Mouse (Mus musculus): ENCODE measurements around the gene AC131692.1. TPM values are rescaled to one million over a fixed set of nuclear protein-coding genes. Genes with fewer than 3 reads are reported as not detected.
A peak's percentile ranks its signal among the peaks of the same experiment; 100 is the strongest.

The AC131692.1 gene
- 5.9 and 6.3 TPM in 2 replicates for polyA plus RNA-seq (2011; ENCODE audit: insufficient read depth, insufficient read length, low read depth, missing spikeins)

DNA sequence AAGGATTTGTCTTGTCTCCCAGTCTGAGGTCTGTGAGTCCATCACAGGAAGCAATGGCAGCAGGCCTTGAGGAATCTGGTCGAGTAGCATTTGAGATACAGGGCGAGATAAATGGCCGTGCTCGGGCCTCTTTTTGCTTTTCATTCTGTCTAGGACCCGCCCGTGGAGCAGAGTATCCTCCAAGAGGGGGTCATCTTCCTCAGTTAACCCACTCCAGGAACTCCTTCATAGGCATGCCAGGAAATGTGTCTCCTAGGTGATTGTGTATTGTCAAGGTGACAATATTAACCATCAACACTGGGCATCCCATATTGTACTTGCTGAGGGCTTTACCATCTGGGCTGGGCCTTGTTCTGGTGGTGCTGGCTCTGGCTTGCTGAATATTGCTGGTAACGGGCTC, at the start of gene AC131692.1:
TSS of gene AC131692.1 (plus strand) at position 301 of the 400 bp plus-strand sequence.
- Histone ChIP-seq H3K27me3 (ENCODE audit: control insufficient read depth, insufficient read depth, low read length, poor library complexity, severe bottlenecking) (no peaks in the 10 kb centered on the region), H3K27ac (ENCODE audit: insufficient read depth, low read length) (no peak within 1 kb of the TSS), H3K4me1 (ENCODE audit: control insufficient read depth, insufficient read depth, low read length) (no peaks in the 10 kb centered on the region), H3K9me3 (replicated peaks; ENCODE audit: control insufficient read depth, insufficient read depth, low read length, poor library complexity, severe bottlenecking) (no peaks in the 10 kb centered on the region), H3K9ac (ENCODE audit: low read depth, poor library complexity, severe bottlenecking) (no peak within 1 kb of the TSS), H3K36me3 (ENCODE audit: control insufficient read depth, insufficient read depth, low read length, poor library complexity, severe bottlenecking) (peaks cover 59% of the 10 kb centered on the region), H3K4me3 (ENCODE audit: low read depth, low read length) (no peak within 1 kb of the TSS)
- TF ChIP-seq POLR2A (IDR thresholded peaks at IDR 0.05; ENCODE audit: insufficient read depth, low read length): no peak
- TF ChIP-seq EP300 (IDR thresholded peaks at IDR 0.05; ENCODE audit: insufficient read depth, low read depth, low read length): no peak

GRCm38 (mm10) chr19:6045366-6046293, 48.6 kb upstream of the AC131692.1 start:
- peak overlapping the region; percentile 66; the same call in 1 of the 2 replicates for H3K27ac ChIP-seq (ENCODE audit: insufficient read depth, low read length)
- no peak for TF ChIP-seq EP300 (IDR thresholded peaks at IDR 0.05; ENCODE audit: insufficient read depth, low read depth, low read length)
- TF ChIP-seq POLR2A (IDR thresholded peaks at IDR 0.05; ENCODE audit: insufficient read depth, low read length): no peak
- TF ChIP-seq CTCF (IDR thresholded peaks at IDR 0.05; ENCODE audit: low read depth, low read length): no peak
- H3K4me3 ChIP-seq (ENCODE audit: low read depth, low read length): peak overlapping the region; percentile 90
- peaks cover 22% of the 10 kb centered on the region for H3K36me3 ChIP-seq (ENCODE audit: control insufficient read depth, insufficient read depth, low read length, poor library complexity, severe bottlenecking)
- H3K4me1 ChIP-seq (ENCODE audit: control insufficient read depth, insufficient read depth, low read length): no peaks in the 10 kb centered on the region
- peak overlapping the region; percentile 92 for H3K9ac ChIP-seq (ENCODE audit: low read depth, poor library complexity, severe bottlenecking)
- no peaks in the 10 kb centered on the region for H3K27me3 ChIP-seq (ENCODE audit: control insufficient read depth, insufficient read depth, low read length, poor library complexity, severe bottlenecking)
- no peaks in the 10 kb centered on the region for H3K9me3 ChIP-seq (replicated peaks; ENCODE audit: control insufficient read depth, insufficient read depth, low read length, poor library complexity, severe bottlenecking)

DNA sequence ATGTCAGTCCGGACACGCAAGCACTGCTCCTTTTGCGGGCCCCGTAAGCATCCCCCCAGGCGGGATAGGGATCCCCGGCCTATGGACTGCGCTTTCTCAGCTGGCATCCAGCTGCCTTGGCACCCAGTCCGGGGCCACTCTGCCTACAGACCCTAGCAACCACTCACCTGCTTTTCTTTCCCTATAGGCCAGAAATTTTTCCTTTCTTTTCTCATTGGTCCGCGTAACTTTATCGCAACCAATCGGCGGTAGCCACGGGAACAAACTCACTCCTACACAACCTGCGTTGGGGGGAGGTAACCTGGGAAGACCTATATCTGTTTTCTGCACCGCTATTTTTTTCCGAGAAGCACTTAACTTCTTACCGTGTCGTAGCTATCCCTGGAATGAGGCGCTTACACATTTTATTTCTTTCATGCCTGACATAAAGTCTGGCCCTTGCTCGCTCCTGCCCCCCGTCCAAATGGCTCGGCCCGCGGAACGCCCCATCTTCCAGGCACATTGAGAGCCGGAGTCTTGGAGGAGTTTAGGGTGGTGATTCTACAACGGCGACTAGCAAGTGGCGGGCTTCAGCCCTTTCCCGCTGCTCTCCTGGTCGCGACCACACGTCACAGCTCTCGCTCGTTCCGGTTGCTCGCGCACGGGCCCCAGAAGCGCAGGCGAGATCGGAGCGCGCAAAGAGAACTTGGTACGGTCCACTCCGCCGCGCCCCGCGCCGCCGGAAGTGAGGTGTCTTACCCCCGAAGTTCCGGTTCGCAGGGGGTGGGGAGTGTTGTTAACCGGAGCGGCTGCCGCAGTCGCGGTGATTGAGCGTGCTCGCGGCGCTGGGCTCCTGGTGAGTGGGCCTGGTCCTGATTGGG, 47.7 kb upstream of the AC131692.1 start, which contains the start of gene Syvn1:
TSS of gene Syvn1 (plus strand) at position 283 of the 860 bp plus-strand sequence.
- H3K27me3 ChIP-seq (ENCODE audit: control insufficient read depth, insufficient read depth, low read length, poor library complexity, severe bottlenecking): no peaks in the 10 kb centered on the region
- no peaks in the 10 kb centered on the region for H3K9me3 ChIP-seq (replicated peaks; ENCODE audit: control insufficient read depth, insufficient read depth, low read length, poor library complexity, severe bottlenecking)
- H3K4me1 ChIP-seq (ENCODE audit: control insufficient read depth, insufficient read depth, low read length): no peaks in the 10 kb centered on the region
- peak within 1 kb of the TSS; percentile 66 for H3K27ac ChIP-seq (ENCODE audit: insufficient read depth, low read length)
- H3K4me3 ChIP-seq (ENCODE audit: low read depth, low read length): peak within 1 kb of the TSS; percentile 95
- H3K36me3 ChIP-seq (ENCODE audit: control insufficient read depth, insufficient read depth, low read length, poor library complexity, severe bottlenecking): peaks cover 26% of the 10 kb centered on the region
- TF ChIP-seq CTCF (IDR thresholded peaks at IDR 0.05; ENCODE audit: low read depth, low read length) (no peak), POLR2A (IDR thresholded peaks at IDR 0.05; ENCODE audit: insufficient read depth, low read length) (peak; percentile 58), EP300 (IDR thresholded peaks at IDR 0.05; ENCODE audit: insufficient read depth, low read depth, low read length) (0 out of 2 replicates have a peak, but pooled peaks have one; percentile 19)
- peak within 1 kb of the TSS; percentile 92 for H3K9ac ChIP-seq (ENCODE audit: low read depth, poor library complexity, severe bottlenecking)

GRCm38 (mm10) chr19:6047154-6047898, 46.9 kb upstream of the AC131692.1 start:
- H3K9ac ChIP-seq (ENCODE audit: low read depth, poor library complexity, severe bottlenecking): peak overlapping the region; percentile 92
- H3K4me3 ChIP-seq (ENCODE audit: low read depth, low read length): peak overlapping the region; percentile 95
- H3K36me3 ChIP-seq (ENCODE audit: control insufficient read depth, insufficient read depth, low read length, poor library complexity, severe bottlenecking): peaks cover 32% of the 10 kb centered on the region
- H3K27me3 ChIP-seq (ENCODE audit: control insufficient read depth, insufficient read depth, low read length, poor library complexity, severe bottlenecking): no peaks in the 10 kb centered on the region
- TF ChIP-seq POLR2A (IDR thresholded peaks at IDR 0.05; ENCODE audit: insufficient read depth, low read length): no peak
- no peak for TF ChIP-seq CTCF (IDR thresholded peaks at IDR 0.05; ENCODE audit: low read depth, low read length)
- no peak for TF ChIP-seq EP300 (IDR thresholded peaks at IDR 0.05; ENCODE audit: insufficient read depth, low read depth, low read length)
- no peaks in the 10 kb centered on the region for H3K4me1 ChIP-seq (ENCODE audit: control insufficient read depth, insufficient read depth, low read length)
- no peaks in the 10 kb centered on the region for H3K9me3 ChIP-seq (replicated peaks; ENCODE audit: control insufficient read depth, insufficient read depth, low read length, poor library complexity, severe bottlenecking)
- no peak overlapping the region for H3K27ac ChIP-seq (ENCODE audit: insufficient read depth, low read length)

DNA sequence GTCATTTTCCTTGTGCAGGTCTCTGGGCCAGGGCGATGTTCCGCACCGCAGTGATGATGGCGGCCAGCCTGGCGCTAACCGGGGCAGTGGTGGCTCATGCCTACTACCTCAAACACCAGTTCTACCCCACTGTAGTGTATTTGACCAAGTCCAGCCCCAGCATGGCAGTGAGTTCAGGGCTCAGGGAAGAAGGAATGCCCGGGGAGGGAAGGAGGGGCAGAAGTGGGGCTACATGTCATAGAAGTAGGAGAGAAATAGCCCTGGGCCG, 46.4 kb upstream of the AC131692.1 start:
- TF ChIP-seq POLR2A (IDR thresholded peaks at IDR 0.05; ENCODE audit: insufficient read depth, low read length) (no peak), EP300 (IDR thresholded peaks at IDR 0.05; ENCODE audit: insufficient read depth, low read depth, low read length) (no peak), CTCF (IDR thresholded peaks at IDR 0.05; ENCODE audit: low read depth, low read length) (no peak)
- Histone ChIP-seq H3K4me3 (ENCODE audit: low read depth, low read length) (peak overlapping the region; percentile 95; the same call in 1 of the 2 replicates), H3K9ac (ENCODE audit: low read depth, poor library complexity, severe bottlenecking) (peak overlapping the region; percentile 92; the same call in 1 of the 2 replicates), H3K27me3 (ENCODE audit: control insufficient read depth, insufficient read depth, low read length, poor library complexity, severe bottlenecking) (no peaks in the 10 kb centered on the region), H3K27ac (ENCODE audit: insufficient read depth, low read length) (no peak overlapping the region), H3K4me1 (ENCODE audit: control insufficient read depth, insufficient read depth, low read length) (no peaks in the 10 kb centered on the region), H3K9me3 (replicated peaks; ENCODE audit: control insufficient read depth, insufficient read depth, low read length, poor library complexity, severe bottlenecking) (no peaks in the 10 kb centered on the region), H3K36me3 (ENCODE audit: control insufficient read depth, insufficient read depth, low read length, poor library complexity, severe bottlenecking) (peaks cover 37% of the 10 kb centered on the region)

Measured in ES-Bruce4 (cell line).